Mouse (Mus musculus) neural tube, embryonic 11.5 days (tissue): ENCODE data around the gene Eogt. TPM values are rescaled to one million over a fixed set of nuclear protein-coding genes. Genes with fewer than 3 reads are reported as not detected.
A peak's percentile ranks its signal among the peaks of the same experiment; 100 is the strongest.

ENCODE experiments used
- ATAC-seq: fragments of 200-750 bp; cut with Nextera tagmentation; 2 replicates; pipeline ENCODE4 v1.8.0; 2017; ENCODE audit warnings: moderate number of reproducible peaks, mild to moderate bottlenecking, moderate TSS enrichment, moderate library complexity; ENCODE audit not compliant: insufficient read depth, low FRiP score, low TSS enrichment
- DNase-seq: peaks from one replicate; pipeline ENCODE4 v3.0.0-alpha.2; 2015; ENCODE audit warnings: low spot score
- H3K27ac ChIP-seq: fragments of 300-500 bp; sonication (generic); 2 replicates; pipeline ENCODE4 v1.5.1; 2014; ENCODE audit warnings: low read depth, mild to moderate bottlenecking, low read length
- H3K27me3 ChIP-seq: fragments of 300-500 bp; sonication (generic); 2 replicates; pipeline ENCODE4 v1.6.1; 2014; ENCODE audit warnings: mild to moderate bottlenecking, low read length, mixed read lengths; ENCODE audit not compliant: control insufficient read depth, insufficient read depth
- H3K36me3 ChIP-seq: fragments of 300-500 bp; sonication (generic); 2 replicates; pipeline ENCODE4 v1.6.1; 2014; ENCODE audit warnings: mild to moderate bottlenecking, low read length, moderate library complexity, mixed read lengths; ENCODE audit not compliant: control insufficient read depth, insufficient read depth
- H3K4me1 ChIP-seq: fragments of 300-500 bp; sonication (generic); 2 replicates; pipeline ENCODE4 v1.6.1; 2014; ENCODE audit warnings: low read length, mixed read lengths; ENCODE audit not compliant: control insufficient read depth, insufficient read depth
- H3K4me2 ChIP-seq: fragments of 300-500 bp; sonication (generic); 2 replicates; pipeline ENCODE4 v1.6.1; 2014; ENCODE audit warnings: low read depth, mild to moderate bottlenecking, moderate library complexity
- H3K4me3 ChIP-seq: fragments of 300-500 bp; sonication (generic); 2 replicates; pipeline ENCODE4 v1.5.1; 2014; ENCODE audit warnings: low read depth, low read length
- H3K9ac ChIP-seq: fragments of 300-500 bp; sonication (generic); 2 replicates; pipeline ENCODE4 v1.6.1; 2014; ENCODE audit warnings: mild to moderate bottlenecking, low read length
- H3K9me3 ChIP-seq: fragments of 300-500 bp; sonication (generic); 2 replicates; pipeline ENCODE4 v1.6.1; 2016; ENCODE audit warnings: low read length; ENCODE audit not compliant: control insufficient read depth
- WGBS: fragments of 180-500 bp; shearing (Covaris S2); extraction: QIAGEN DNeasy Blood & Tissue Kit; methylation state at CpG from one replicate; pipeline ENCODE4 v1.1.7; 2014; 5-methylcytosine and 5-hydroxymethylcytosine counted together
- polyA plus RNA-seq: library from polyadenylated mRNA; unstranded; fragments of >200 nt; fragmentation: Nextera tagmentation; extraction: Ambion mirVana; gene quantifications from 2 replicates; pipeline ENCODE4 v1.2.1, GENCODE M21; 2014

Gene Eogt
- polyA plus RNA-seq, 1 experiment from 2014 or later: 10.7 TPM

GRCm38 (mm10) chr6:97116896-97117295, 32.1 kb downstream of the Eogt start:
- Histone ChIP-seq H3K9me3 (no peaks in the 10 kb centered on the region), H3K27me3 (no peaks in the 10 kb centered on the region), H3K4me2 (no peak overlapping the region), H3K9ac (no peak overlapping the region), H3K36me3 (no peaks in the 10 kb centered on the region), H3K27ac (no peak overlapping the region), H3K4me3 (no peak overlapping the region), H3K4me1 (no peaks in the 10 kb centered on the region)
- DNase-seq (no peak), ATAC-seq (no peak)
- 88% methylated on average over 5 of the region's 5 CpGs for WGBS

GRCm38 (mm10) chr6:97114821-97115220, 34.2 kb downstream of the Eogt start:
- no peaks in the 10 kb centered on the region for H3K9me3 ChIP-seq
- no peak overlapping the region for H3K4me2 ChIP-seq
- no peaks in the 10 kb centered on the region for H3K36me3 ChIP-seq
- no peak for DNase-seq
- ATAC-seq: no peak
- 62% methylated on average over 3 of the region's 3 CpGs for WGBS
- H3K27me3 ChIP-seq: no peaks in the 10 kb centered on the region
- no peak overlapping the region for H3K4me3 ChIP-seq
- H3K4me1 ChIP-seq: no peaks in the 10 kb centered on the region
- H3K9ac ChIP-seq: no peak overlapping the region
- H3K27ac ChIP-seq: no peak overlapping the region

GRCm38 (mm10) chr6:97112177-97112576, 36.8 kb downstream of the Eogt start:
- Histone ChIP-seq H3K9me3 (no peaks in the 10 kb centered on the region), H3K9ac (no peak overlapping the region), H3K4me3 (no peak overlapping the region), H3K36me3 (no peaks in the 10 kb centered on the region), H3K27ac (no peak overlapping the region), H3K27me3 (no peaks in the 10 kb centered on the region), H3K4me2 (no peak overlapping the region), H3K4me1 (no peaks in the 10 kb centered on the region)
- 94% methylated on average over 8 of the region's 8 CpGs for whole genome bisulfite sequencing
- DNase-seq: no peak
- ATAC-seq: no peak

GRCm38 (mm10) chr6:97106777-97107176, 42.2 kb downstream of the Eogt start:
- Histone ChIP-seq H3K4me1 (peaks cover 6% of the 10 kb centered on the region), H3K27me3 (no peaks in the 10 kb centered on the region), H3K9me3 (no peaks in the 10 kb centered on the region), H3K4me3 (no peak overlapping the region), H3K4me2 (no peak overlapping the region), H3K9ac (no peak overlapping the region), H3K27ac (no peak overlapping the region), H3K36me3 (no peaks in the 10 kb centered on the region)
- 14% methylated on average over 2 of the region's 2 CpGs for WGBS
- peak; percentile 73 for DNase-seq
- peak; percentile 64 for ATAC-seq

- H3K4me3 ChIP-seq: no peak overlapping the region
- ATAC-seq: no peak
- H3K27ac ChIP-seq: no peak overlapping the region
- H3K36me3 ChIP-seq: no peaks in the 10 kb centered on the region
- no peak overlapping the region for H3K4me2 ChIP-seq
- no peak for DNase-seq
- H3K4me1 ChIP-seq: peaks cover 9% of the 10 kb centered on the region
- no peaks in the 10 kb centered on the region for H3K27me3 ChIP-seq
- WGBS: 82% methylated on average over 8 of the region's 8 CpGs
- H3K9ac ChIP-seq: no peak overlapping the region
- no peaks in the 10 kb centered on the region for H3K9me3 ChIP-seq
These were observed 42.9 kb downstream of the Eogt start for GRCm38 (mm10) chr6:97106106-97106505.

- H3K27me3 ChIP-seq: no peaks in the 10 kb centered on the region
- no peak overlapping the region for H3K4me2 ChIP-seq
- H3K4me1 ChIP-seq: peaks cover 9% of the 10 kb centered on the region
- H3K9me3 ChIP-seq: no peaks in the 10 kb centered on the region
- ATAC-seq (no peak), DNase-seq (no peak)
- no peak overlapping the region for H3K9ac ChIP-seq
- no peak overlapping the region for H3K27ac ChIP-seq
- H3K4me3 ChIP-seq: no peak overlapping the region
- H3K36me3 ChIP-seq: no peaks in the 10 kb centered on the region
- 82% methylated on average over 7 of the region's 7 CpGs for WGBS
These were observed 44.6 kb downstream of the Eogt start for GRCm38 (mm10) chr6:97104264-97104852.

- H3K27me3 ChIP-seq: no peaks in the 10 kb centered on the region
- no peak overlapping the region for H3K9ac ChIP-seq
- no peaks in the 10 kb centered on the region for H3K36me3 ChIP-seq
- peak overlapping the region; percentile 19 for H3K4me2 ChIP-seq
- H3K27ac ChIP-seq: no peak overlapping the region
- DNase-seq (peak; percentile 61), ATAC-seq (peak; percentile 74)
- WGBS: 2% methylated on average over 15 of the region's 15 CpGs
- H3K4me3 ChIP-seq: no peak overlapping the region
- peaks cover 9% of the 10 kb centered on the region for H3K4me1 ChIP-seq
- no peaks in the 10 kb centered on the region for H3K9me3 ChIP-seq
These were observed 46.9 kb downstream of the Eogt start for GRCm38 (mm10) chr6:97101958-97102702.

GRCm38 (mm10) chr6:97101190-97101957, 47.6 kb downstream of the Eogt start:
- no peaks in the 10 kb centered on the region for H3K36me3 ChIP-seq
- DNase-seq: peak; percentile 21
- H3K4me3 ChIP-seq: no peak overlapping the region
- H3K9ac ChIP-seq: no peak overlapping the region
- 19% methylated on average over 12 of the region's 12 CpGs for WGBS
- no peak overlapping the region; the same call in 1 of the 2 replicates for H3K4me2 ChIP-seq
- H3K27ac ChIP-seq: no peak overlapping the region
- no peaks in the 10 kb centered on the region for H3K9me3 ChIP-seq
- peaks cover 9% of the 10 kb centered on the region for H3K4me1 ChIP-seq
- no peak for ATAC-seq
- no peaks in the 10 kb centered on the region for H3K27me3 ChIP-seq
